Mouse (Mus musculus) kidney, adult 18-20 months (tissue): ENCODE results near the gene Pde2a.

Experiments
- DNase-seq: peaks from one replicate; pipeline ENCODE4 v3.0.0; 2021

The Pde2a gene

GRCm38 (mm10) chr7:101455141-101455540 is 33.6 kb downstream of the Pde2a start:
- DNase-seq: no peak

GRCm38 (mm10) chr7:101456318-101456717 is 34.8 kb downstream of the Pde2a start:
- no peak for DNase-seq

GRCm38 (mm10) chr7:101456789-101457188 is 35.3 kb downstream of the Pde2a start:
- DNase-seq: no peak

- no peak for DNase-seq
These were observed 35.8 kb downstream of the Pde2a start for GRCm38 (mm10) chr7:101457283-101457682.

- no peak for DNase-seq
These were observed 36.3 kb downstream of the Pde2a start for GRCm38 (mm10) chr7:101457801-101458200.

GRCm38 (mm10) chr7:101458278-101458781 is 36.8 kb downstream of the Pde2a start:
- DNase-seq: no peak

GRCm38 (mm10) chr7:101459305-101459813 is 37.9 kb downstream of the Pde2a start:
- no peak for DNase-seq

- no peak for DNase-seq
These were observed 38.6 kb downstream of the Pde2a start for GRCm38 (mm10) chr7:101459923-101460607.

GRCm38 (mm10) chr7:101460608-101460957 is 39.1 kb downstream of the Pde2a start:
- no peak for DNase-seq

- no peak for DNase-seq
These were observed 40.1 kb downstream of the Pde2a start for GRCm38 (mm10) chr7:101461571-101461970.

GRCm38 (mm10) chr7:101462327-101463068 is 41.0 kb downstream of the Pde2a start:
- no peak for DNase-seq

GRCm38 (mm10) chr7:101463665-101464271 is 42.3 kb downstream of the Pde2a start:
- DNase-seq: no peak

GRCm38 (mm10) chr7:101464927-101465326 is 43.4 kb downstream of the Pde2a start:
- no peak for DNase-seq

GRCm38 (mm10) chr7:101465392-101465791 is 43.9 kb downstream of the Pde2a start:
- DNase-seq: peak; percentile 68

GRCm38 (mm10) chr7:101465850-101466580 is 44.5 kb downstream of the Pde2a start:
- DNase-seq: peak; percentile 60

- DNase-seq: no peak
These were observed 45.1 kb downstream of the Pde2a start for GRCm38 (mm10) chr7:101466581-101467081.

- no peak for DNase-seq
These were observed 49.9 kb downstream of the Pde2a start for GRCm38 (mm10) chr7:101471423-101471822.

GRCm38 (mm10) chr7:101471968-101472480 is 50.5 kb downstream of the Pde2a start:
- no peak for DNase-seq

- no peak for DNase-seq
These were observed 51.4 kb downstream of the Pde2a start for GRCm38 (mm10) chr7:101472598-101473558.

GRCm38 (mm10) chr7:101474399-101474811 is 52.9 kb downstream of the Pde2a start:
- no peak for DNase-seq

GRCm38 (mm10) chr7:101476028-101476427 is 54.5 kb downstream of the Pde2a start:
- no peak for DNase-seq
